Mouse (Mus musculus) ES-CJ7 (cell line): Measurements from ENCODE around the gene Gm4631.
"Not testable (repeated sequence)": the region's sequence is repeated elsewhere in the genome, so short reads cannot be mapped to it uniquely, and the experiment has no call there.

Source experiments
- DNase-seq: peaks from one replicate; pipeline ENCODE4 v3.0.0; 2011; ENCODE audit warnings: low read depth, low spot score

Gene Gm4631

GRCm38 (mm10) chr2:175338097-175338496 lies at the start of gene Gm4631:
Gm4631 (minus strand) TSS chr2:175338197.
- not testable (repeated sequence) for DNase-seq

GRCm38 (mm10) chr2:175372136-175372535 lies 34.1 kb upstream of the Gm4631 start, which contains the start of gene Zfp968:
Zfp968 (plus strand) TSS chr2:175372436.
- DNase-seq, result not testable (repeated sequence)

- DNase-seq, result not testable (repeated sequence)
These were observed 63.2 kb downstream of the Gm4631 start, which contains the start of gene Gm14440 for GRCm38 (mm10) chr2:175274825-175275224. Gm14440 (plus strand) TSS chr2:175275125.
